Mouse (Mus musculus) liver, embryonic 11.5 days (tissue): Measurements from ENCODE around the gene Fscn3. TPM values are rescaled to one million over a fixed set of nuclear protein-coding genes. Genes with fewer than 3 reads are reported as not detected.

Experiments
- ATAC-seq: fragments of 200-750 bp; cut with Nextera tagmentation; replicated peaks from 2 replicates; pipeline ENCODE4 v1.8.0; 2017; ENCODE audit warnings: moderate number of reproducible peaks, mild to moderate bottlenecking, moderate TSS enrichment, moderate library complexity; ENCODE audit not compliant: low FRiP score
- DNase-seq: peaks from one replicate; pipeline ENCODE4 v3.0.0-alpha.2; 2017; ENCODE audit warnings: low spot score
- H3K27ac ChIP-seq: fragments of 300-500 bp; sonication (generic); 2 replicates; pipeline ENCODE4 v1.5.1; 2014; ENCODE audit warnings: mild to moderate bottlenecking, low read depth, low read length, control low read depth
- H3K27me3 ChIP-seq: fragments of 300-500 bp; sonication (generic); replicated peaks from 2 replicates; pipeline ENCODE4 v1.6.1; 2014; ENCODE audit warnings: low read length, mixed read lengths; ENCODE audit not compliant: control insufficient read depth, insufficient read depth
- H3K36me3 ChIP-seq: fragments of 300-500 bp; sonication (generic); 2 replicates; pipeline ENCODE4 v1.6.1; 2014; ENCODE audit warnings: mild to moderate bottlenecking, low read length, moderate library complexity, mixed read lengths; ENCODE audit not compliant: control insufficient read depth, insufficient read depth
- H3K4me1 ChIP-seq: fragments of 300-500 bp; sonication (generic); replicated peaks from 2 replicates; pipeline ENCODE4 v1.6.1; 2014; ENCODE audit warnings: low read length, mixed read lengths; ENCODE audit not compliant: control insufficient read depth, insufficient read depth
- H3K4me2 ChIP-seq: fragments of 300-500 bp; sonication (generic); 2 replicates; pipeline ENCODE4 v1.6.1; 2014; ENCODE audit warnings: mild to moderate bottlenecking, control low read depth, moderate library complexity
- H3K4me3 ChIP-seq: fragments of 300-500 bp; sonication (generic); 2 replicates; pipeline ENCODE4 v1.5.1; 2014; ENCODE audit warnings: low read depth, low read length, control low read depth
- H3K9ac ChIP-seq: fragments of 300-500 bp; sonication (generic); 2 replicates; pipeline ENCODE4 v1.6.1; 2014; ENCODE audit warnings: low read depth, low read length, control low read depth
- H3K9me3 ChIP-seq: fragments of 300-500 bp; sonication (generic); 2 replicates; pipeline ENCODE4 v1.6.1; 2016; ENCODE audit warnings: low read length, inconsistent platforms, mixed read lengths; ENCODE audit not compliant: control insufficient read depth
- WGBS: fragments of 180-500 bp; shearing (Covaris S2); extraction: QIAGEN DNeasy Blood & Tissue Kit; methylation state at CpG from one replicate; pipeline ENCODE4 v1.1.7; 2014; 5-methylcytosine and 5-hydroxymethylcytosine counted together
- polyA plus RNA-seq: library from polyadenylated mRNA; unstranded; fragments of >200 nt; fragmentation: Nextera tagmentation; extraction: Ambion mirVana; gene quantifications from 2 replicates; pipeline ENCODE4 v1.2.1, GENCODE M21; 2014

The Fscn3 gene
- polyA plus RNA-seq, 1 experiment from 2014 or later: 0.33 TPM

- no peak overlapping the region for H3K9ac ChIP-seq
- H3K36me3 ChIP-seq: no peaks in the 10 kb centered on the region
- WGBS: 85% methylated on average over 7 of the region's 7 CpGs
- H3K4me1 ChIP-seq: no peaks in the 10 kb centered on the region
- no peaks in the 10 kb centered on the region; the same call in 1 of the 2 replicates for H3K9me3 ChIP-seq
- DNase-seq (no peak), ATAC-seq (no peak)
- H3K27me3 ChIP-seq: peaks cover 32% of the 10 kb centered on the region
- H3K27ac ChIP-seq: no peak overlapping the region
- no peak overlapping the region for H3K4me3 ChIP-seq
- H3K4me2 ChIP-seq: no peak overlapping the region
Measured at GRCm38 (mm10) chr6:28447937-28448336, 20.3 kb downstream of the Fscn3 start.

DNA sequence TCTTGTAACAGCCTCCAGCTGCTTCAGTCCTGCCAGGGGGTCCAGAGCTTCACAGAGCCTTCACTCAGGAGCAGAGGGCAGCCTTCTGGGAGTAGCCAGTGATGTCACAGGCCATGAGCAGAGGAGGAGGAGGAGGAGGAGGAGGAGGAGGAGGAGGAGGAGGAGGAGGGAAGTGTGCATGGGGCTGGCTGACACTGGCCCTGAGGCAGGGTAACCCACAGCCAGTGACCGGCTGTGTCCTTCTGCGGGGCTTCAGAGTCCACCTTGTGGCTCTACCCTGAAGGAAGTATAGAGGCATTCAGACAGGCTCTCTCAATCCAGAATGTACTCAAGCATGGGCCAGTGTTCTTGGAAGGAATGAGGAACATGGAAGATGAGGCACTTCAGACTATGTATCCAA is 21.7 kb downstream of the Fscn3 start, which contains the start of gene Pax4:
Gene Pax4, minus strand, starts transcription at position 101 of the 400 bp plus-strand sequence.
- no peaks in the 10 kb centered on the region for H3K4me1 ChIP-seq
- H3K4me3 ChIP-seq: no peak within 1 kb of the TSS
- no peak within 1 kb of the TSS for H3K9ac ChIP-seq
- no peak within 1 kb of the TSS for H3K27ac ChIP-seq
- peaks cover 36% of the 10 kb centered on the region for H3K27me3 ChIP-seq
- ATAC-seq (no peak), DNase-seq (no peak)
- 86% methylated on average over 2 of the region's 2 CpGs for WGBS
- H3K4me2 ChIP-seq: no peak within 1 kb of the TSS
- H3K36me3 ChIP-seq: no peaks in the 10 kb centered on the region
- H3K9me3 ChIP-seq: no peaks in the 10 kb centered on the region; the same call in 1 of the 2 replicates

GRCm38 (mm10) chr6:28450481-28450880 is 22.9 kb downstream of the Fscn3 start:
- ATAC-seq: no peak
- Histone ChIP-seq H3K4me2 (no peak overlapping the region), H3K27ac (no peak overlapping the region), H3K4me1 (no peaks in the 10 kb centered on the region), H3K27me3 (peaks cover 33% of the 10 kb centered on the region), H3K9me3 (no peaks in the 10 kb centered on the region; the same call in 1 of the 2 replicates), H3K36me3 (no peaks in the 10 kb centered on the region), H3K9ac (no peak overlapping the region), H3K4me3 (no peak overlapping the region)
- DNase-seq: no peak
- 9% methylated on average over 5 of the region's 5 CpGs for WGBS

DNA sequence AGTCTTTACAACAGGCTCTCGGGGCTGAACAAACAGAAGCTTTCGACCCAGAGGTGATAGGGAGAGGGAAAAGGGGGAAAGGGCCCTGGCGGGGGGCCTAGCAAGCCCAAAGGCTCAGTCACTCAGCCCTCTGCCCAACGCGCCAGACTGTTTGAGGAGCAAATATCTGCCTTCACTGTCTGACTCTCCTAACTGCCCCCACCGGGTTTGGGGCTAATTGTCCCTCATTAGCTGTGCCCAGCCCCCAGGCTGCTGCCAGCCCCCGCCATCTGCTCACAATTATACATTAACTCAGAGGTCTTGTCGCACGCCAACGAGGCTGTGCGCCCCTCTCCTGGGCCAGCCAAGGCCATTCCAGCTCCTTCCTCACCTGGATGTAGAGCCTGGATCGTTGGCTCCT is 23.4 kb downstream of the Fscn3 start:
- Histone ChIP-seq H3K4me3 (no peak overlapping the region), H3K9me3 (no peaks in the 10 kb centered on the region; the same call in 1 of the 2 replicates), H3K27ac (no peak overlapping the region), H3K27me3 (peaks cover 33% of the 10 kb centered on the region), H3K36me3 (no peaks in the 10 kb centered on the region), H3K9ac (no peak overlapping the region), H3K4me1 (no peaks in the 10 kb centered on the region), H3K4me2 (no peak overlapping the region)
- DNase-seq (no peak), ATAC-seq (no peak)
- 6% methylated on average over 12 of the region's 12 CpGs for WGBS

- H3K27ac ChIP-seq: no peak overlapping the region
- no peaks in the 10 kb centered on the region for H3K27me3 ChIP-seq
- 0 out of 2 replicates have a peak, but pooled peaks have one; percentile 39 for ATAC-seq
Measured at GRCm38 (mm10) chr6:28459221-28459668, 31.7 kb downstream of the Fscn3 start.

GRCm38 (mm10) chr6:28460534-28460933 is 32.9 kb downstream of the Fscn3 start:
- no peaks in the 10 kb centered on the region for H3K4me1 ChIP-seq
- peak; percentile 65 for ATAC-seq

More at GRCm38 (mm10) chr6:28459221-28459668, 31.7 kb downstream of the Fscn3 start:
- no peak overlapping the region for H3K4me2 ChIP-seq
- no peak for DNase-seq
- H3K4me1 ChIP-seq: no peaks in the 10 kb centered on the region
- no peaks in the 10 kb centered on the region for H3K9me3 ChIP-seq
- H3K4me3 ChIP-seq: no peak overlapping the region
- H3K36me3 ChIP-seq: no peaks in the 10 kb centered on the region
- H3K9ac ChIP-seq: no peak overlapping the region

GRCm38 (mm10) chr6:28464630-28465029 is 37.0 kb downstream of the Fscn3 start:
- no peak for ATAC-seq
- H3K9ac ChIP-seq: no peak overlapping the region
- DNase-seq: no peak
- H3K36me3 ChIP-seq: no peaks in the 10 kb centered on the region
- no peak overlapping the region for H3K4me2 ChIP-seq
- H3K27me3 ChIP-seq: no peaks in the 10 kb centered on the region
- H3K4me3 ChIP-seq: no peak overlapping the region
- no peaks in the 10 kb centered on the region for H3K9me3 ChIP-seq
- no peaks in the 10 kb centered on the region for H3K4me1 ChIP-seq
- H3K27ac ChIP-seq: no peak overlapping the region
- WGBS: 60% methylated on average over 6 of the region's 6 CpGs

More at GRCm38 (mm10) chr6:28460534-28460933, 32.9 kb downstream of the Fscn3 start:
- H3K36me3 ChIP-seq: no peaks in the 10 kb centered on the region
- H3K4me2 ChIP-seq: no peak overlapping the region
- no peak for DNase-seq
- no peak overlapping the region for H3K4me3 ChIP-seq
- no peaks in the 10 kb centered on the region for H3K27me3 ChIP-seq
- 9% methylated on average over 5 of the region's 5 CpGs for WGBS
- no peaks in the 10 kb centered on the region for H3K9me3 ChIP-seq
- no peak overlapping the region for H3K27ac ChIP-seq
- H3K9ac ChIP-seq: no peak overlapping the region

DNA sequence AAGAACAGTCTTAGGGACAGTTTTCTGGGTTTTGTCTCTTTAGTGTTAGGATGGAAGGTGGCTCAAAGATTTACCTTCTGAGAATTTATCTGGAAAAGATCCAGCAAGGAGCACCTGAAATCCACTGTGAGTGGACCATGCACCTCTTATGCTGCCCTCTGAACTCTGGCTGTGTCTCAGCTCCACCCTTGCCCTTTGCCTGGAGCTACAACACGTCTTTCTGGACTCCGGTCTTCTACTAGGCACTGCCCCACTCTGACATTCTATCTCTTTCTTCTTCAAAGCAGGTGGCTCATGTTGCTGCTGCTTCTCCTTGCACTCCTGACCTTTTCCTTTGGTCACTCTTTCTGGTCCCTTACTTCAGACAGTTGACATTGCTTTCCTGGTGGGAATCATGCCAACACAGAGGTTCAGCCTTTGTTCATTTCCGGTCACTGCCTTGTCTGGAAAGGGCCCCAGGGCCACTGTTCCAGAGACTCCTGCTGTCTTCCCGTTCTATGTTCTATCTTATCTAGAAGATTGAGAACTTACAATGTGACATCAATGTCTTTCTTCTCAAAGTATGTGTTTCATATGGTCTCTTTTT is 42.5 kb downstream of the Fscn3 start:
- no peaks in the 10 kb centered on the region for H3K9me3 ChIP-seq
- DNase-seq: no peak

DNA sequence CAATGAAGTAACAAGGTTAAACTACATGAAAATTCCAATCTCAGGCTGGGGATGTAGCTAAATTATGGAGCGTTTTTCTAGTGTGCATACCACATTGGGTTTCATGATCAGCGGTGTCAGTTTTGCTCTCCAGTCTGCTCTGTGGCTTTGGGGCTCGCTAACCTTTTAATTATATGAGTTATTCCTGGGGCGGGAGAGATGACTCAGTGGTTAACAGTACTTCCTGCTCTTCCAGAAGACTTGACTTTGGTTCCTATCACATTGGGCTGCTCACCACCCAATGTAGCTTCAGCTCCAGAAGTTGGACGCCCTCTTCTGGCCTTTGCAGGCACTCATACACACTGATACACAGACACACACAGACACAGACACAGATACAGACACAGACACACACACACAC is 43.0 kb downstream of the Fscn3 start:
- H3K4me1 ChIP-seq: no peaks in the 10 kb centered on the region
- no peak for DNase-seq
- no peak overlapping the region for H3K4me3 ChIP-seq
- ATAC-seq: no peak
- no peaks in the 10 kb centered on the region for H3K9me3 ChIP-seq
- no peak overlapping the region for H3K27ac ChIP-seq
- no peak overlapping the region for H3K4me2 ChIP-seq
- H3K27me3 ChIP-seq: no peaks in the 10 kb centered on the region
- no peak overlapping the region for H3K9ac ChIP-seq
- no peaks in the 10 kb centered on the region for H3K36me3 ChIP-seq
- WGBS: 76% methylated on average over 5 of the region's 5 CpGs

More for the DNA sequence above, 42.5 kb downstream of the Fscn3 start:
- Histone ChIP-seq H3K4me2 (no peak overlapping the region), H3K4me3 (no peak overlapping the region), H3K4me1 (no peaks in the 10 kb centered on the region), H3K27me3 (no peaks in the 10 kb centered on the region), H3K36me3 (no peaks in the 10 kb centered on the region), H3K27ac (no peak overlapping the region), H3K9ac (no peak overlapping the region)
- no peak for ATAC-seq
- 68% methylated on average over 4 of the region's 4 CpGs for WGBS
